ENCODE assay signal across 7 mouse cellular contexts in genomic region chr4:88017452-88018350, GRCm38 (mm10). TPM values are rescaled to one million over a fixed set of nuclear protein-coding genes. Genes with fewer than 3 reads are reported as not detected.
DNase-seq lines count a peak whose midpoint lies in the region; ATAC-seq lines count a peak whose summit lies in the region.

No protein-coding gene starts in this region.

- H3K9me3 ChIP-seq in embryonic facial prominence, embryonic 11.5 days (replicated peaks; ENCODE audit: control insufficient read depth, low read length), result no peaks in the 10 kb centered on the region

- H3K36me3 ChIP-seq in embryonic facial prominence, embryonic 11.5 days (replicated peaks; ENCODE audit: control insufficient read depth, insufficient read depth, low read depth, low read length), result no peaks in the 10 kb centered on the region

- no peaks in the 10 kb centered on the region for H3K4me1 ChIP-seq in embryonic facial prominence, embryonic 11.5 days (ENCODE audit: control insufficient read depth, insufficient read depth, low read length)

- H3K27me3 ChIP-seq in embryonic facial prominence, embryonic 11.5 days (ENCODE audit: control insufficient read depth, insufficient read depth, low read length), result no peaks in the 10 kb centered on the region

- WGBS in embryonic facial prominence, embryonic 11.5 days, result 59% methylated on average over 18 of the region's 18 CpGs

- no peak overlapping the region for H3K4me3 ChIP-seq in embryonic facial prominence, embryonic 11.5 days (ENCODE audit: low read depth, low read length)

- no peak overlapping the region for H3K9ac ChIP-seq in embryonic facial prominence, embryonic 11.5 days (replicated peaks; ENCODE audit: low read length)

- peak; percentile 20 to 22 for DNase-seq in adrenal gland, postnatal 36 days
- DNase-seq in embryonic facial prominence, embryonic 11.5 days (ENCODE audit: low spot score), result peak; percentile 39
- DNase-seq in kidney, adult 11 months, result peak; percentile 39
- DNase-seq in lung, postnatal 25 days (ENCODE audit: low spot score), result peak; percentile 32
- no peak for DNase-seq in spleen, postnatal 14 days (ENCODE audit: low spot score in 2 of 2)
- DNase-seq in cerebellum, adult 11 months, result no peak
- DNase-seq in gastrocnemius, postnatal 10 days, result no peak

- H3K27ac ChIP-seq in embryonic facial prominence, embryonic 11.5 days (replicated peaks; ENCODE audit: low read depth, low read length), result 0 out of 2 replicates have a peak overlapping the region, but pooled peaks have one; percentile 8

- H3K4me2 ChIP-seq in embryonic facial prominence, embryonic 11.5 days (ENCODE audit: low read depth, low read length), result no peak overlapping the region

- no peak; the same call in 1 of the 2 replicates for ATAC-seq in embryonic facial prominence, embryonic 11.5 days (replicated peaks; ENCODE audit: insufficient number of reproducible peaks, low FRiP score, low TSS enrichment, low read depth)

RNA-seq across cellular contexts. Expression of gene Mllt3, which starts 15.5 kb away (rescaled TPM):
- 10 to 100 TPM; 23.0 to 24.9 TPM for total RNA-seq in adrenal gland, postnatal 36 days (2021)
- polyA plus RNA-seq in embryonic facial prominence, embryonic 11.5 days (2014; fragmentation: Nextera tagmentation; extraction: Ambion mirVana), result 66.2 and 70.4 TPM in 2 replicates
- 10 to 100 TPM; 45.7 to 57.1 TPM for total RNA-seq in gastrocnemius, postnatal 10 days (2021)

Comparison
In these comparisons a context has a peak if more than half of its experiments do, and no peak if none do; other contexts are left out.
1. DNase-seq: peak in adrenal gland, postnatal 36 days (2 of 2), embryonic facial prominence, embryonic 11.5 days (single experiment), kidney, adult 11 months (single experiment) and lung, postnatal 25 days (single experiment); none in spleen, postnatal 14 days (0 of 2), cerebellum, adult 11 months (single experiment) and gastrocnemius, postnatal 10 days (single experiment).